36 mouse cellular contexts compared by ENCODE assay signal in genomic region chr10:76136318-76136717, GRCm38 (mm10). TPM values are rescaled to one million over a fixed set of nuclear protein-coding genes. Genes with fewer than 3 reads are reported as not detected.
"Had no signal": no experiment of that assay in that cellular context is flagged by ENCODE, and none has a peak within 500 bp of the region (broad histone marks: within the 10 kb centered on the region; RNA-seq: fewer than 3 reads in every experiment).

No protein-coding gene starts in this region.

- H3K9me3 ChIP-seq: hindbrain, embryonic 13.5 days; hindbrain, embryonic 15.5 days; kidney, embryonic 15.5 days; limb, embryonic 10.5 days; limb, embryonic 12.5 days; liver, embryonic 12.5 days had no signal

- H3K4me3 ChIP-seq: heart, adult 2 months; hindbrain, embryonic 13.5 days; hindbrain, embryonic 15.5 days; kidney, embryonic 15.5 days; left cerebral cortex, adult 2 months; limb, embryonic 10.5 days; limb, embryonic 12.5 days; liver, embryonic 12.5 days had no signal

- H3K36me3 ChIP-seq: hindbrain, embryonic 13.5 days; hindbrain, embryonic 15.5 days; kidney, embryonic 15.5 days; limb, embryonic 10.5 days; limb, embryonic 12.5 days; liver, embryonic 12.5 days had no signal

- H3K4me2 ChIP-seq: heart, embryonic 11.5 days; hindbrain, embryonic 13.5 days; hindbrain, embryonic 15.5 days; kidney, embryonic 15.5 days; limb, embryonic 12.5 days; liver, embryonic 12.5 days had no signal

- H3K27ac ChIP-seq: heart, adult 2 months; hindbrain, embryonic 13.5 days; hindbrain, embryonic 15.5 days; hindbrain, postnatal 0 days; kidney, embryonic 15.5 days; kidney, postnatal 0 days; left cerebral cortex, adult 2 months; limb, embryonic 10.5 days; limb, embryonic 12.5 days; liver, embryonic 12.5 days; liver, embryonic 14.5 days had no signal

- ATAC-seq: hindbrain, postnatal 0 days; liver, embryonic 12.5 days had no signal

- H3K27me3 ChIP-seq: hindbrain, embryonic 13.5 days; hindbrain, embryonic 15.5 days; kidney, embryonic 15.5 days; limb, embryonic 12.5 days; liver, embryonic 12.5 days had no signal

- H3K4me1 ChIP-seq: hindbrain, embryonic 13.5 days; hindbrain, embryonic 15.5 days; kidney, embryonic 15.5 days; limb, embryonic 10.5 days; limb, embryonic 12.5 days; liver, embryonic 12.5 days had no signal

- H3K9ac ChIP-seq: hindbrain, embryonic 13.5 days; hindbrain, embryonic 15.5 days; kidney, embryonic 15.5 days; limb, embryonic 12.5 days; liver, embryonic 12.5 days; liver, embryonic 14.5 days had no signal

- DNase-seq: gastrocnemius, postnatal 14 days; gastrocnemius, postnatal 36 days; heart, adult 2 months; heart, postnatal 10 days; heart, postnatal 4 days; kidney, adult 11 months; kidney, adult 2 months; kidney, adult 9 months; kidney, postnatal 25 days; kidney, postnatal 4 days; liver had no signal

RNA-seq across cellular contexts. Expression of gene Slc5a4a, which starts 10.9 kb away (rescaled TPM):
- total RNA-seq: gastrocnemius, adult 18-20 months; gastrocnemius, adult 8-10 months; gastrocnemius, postnatal 14 days; gastrocnemius, postnatal 36 days; heart, adult 2 months; heart, postnatal 10 days; heart, postnatal 25 days; heart, postnatal 4 days; hindbrain, postnatal 0 days; layer of hippocampus, adult 8-10 months; layer of hippocampus, postnatal 10 days; layer of hippocampus, postnatal 25 days; left cerebral cortex, adult 2 months; left cerebral cortex, postnatal 14 days; left cerebral cortex, postnatal 36 days had no signal
- polyA plus RNA-seq: gonadal fat pad, adult 2 months; heart, adult 2 months; heart, embryonic 11.5 days; heart, embryonic 14.5 days; heart, embryonic 16.5 days; hindbrain, embryonic 11.5 days; hindbrain, embryonic 13.5 days; hindbrain, postnatal 0 days; intestine, embryonic 14.5 days; kidney, adult 2 months; kidney, embryonic 15.5 days; kidney, postnatal 0 days; limb, embryonic 10.5 days; limb, embryonic 12.5 days; limb, embryonic 14.5 days; liver, embryonic 12.5 days had no signal

RNA-seq across cellular contexts. Expression of gene Slc5a4b, which starts 25.6 kb away (rescaled TPM):
- total RNA-seq: gastrocnemius, adult 18-20 months; gastrocnemius, adult 8-10 months; gastrocnemius, postnatal 14 days; gastrocnemius, postnatal 36 days; heart, adult 2 months; heart, postnatal 10 days; heart, postnatal 25 days; heart, postnatal 4 days; hindbrain, postnatal 0 days; layer of hippocampus, adult 8-10 months; layer of hippocampus, postnatal 25 days; left cerebral cortex, adult 2 months; left cerebral cortex, postnatal 14 days; left cerebral cortex, postnatal 36 days had no signal
- polyA plus RNA-seq: gonadal fat pad, adult 2 months; heart, adult 2 months; heart, embryonic 11.5 days; heart, embryonic 14.5 days; heart, embryonic 16.5 days; hindbrain, embryonic 11.5 days; hindbrain, embryonic 15.5 days; intestine, embryonic 14.5 days; limb, embryonic 10.5 days; limb, embryonic 12.5 days; limb, embryonic 14.5 days had no signal
